Mouse (Mus musculus) neural tube, embryonic 15.5 days (tissue): ENCODE measurements around the gene Ptprg. TPM values are rescaled to one million over a fixed set of nuclear protein-coding genes. Genes with fewer than 3 reads are reported as not detected.
"Not testable (repeated sequence)": the region's sequence is repeated elsewhere in the genome, so short reads cannot be mapped to it uniquely, and the experiment has no call there.

Experiments
- ATAC-seq: fragments of 200-750 bp; cut with Nextera tagmentation; 2 replicates; pipeline ENCODE4 v1.8.0; 2017; ENCODE audit warnings: mild to moderate bottlenecking, moderate TSS enrichment, moderate library complexity; ENCODE audit not compliant: low FRiP score
- H3K27ac ChIP-seq: fragments of 300-500 bp; sonication (generic); replicated peaks from 2 replicates; pipeline ENCODE4 v1.5.1; 2015; ENCODE audit warnings: mild to moderate bottlenecking, inconsistent platforms
- H3K27me3 ChIP-seq: fragments of 300-500 bp; sonication (generic); replicated peaks from 2 replicates; pipeline ENCODE4 v1.6.1; 2015; ENCODE audit warnings: inconsistent platforms
- H3K36me3 ChIP-seq: fragments of 300-500 bp; sonication (generic); 2 replicates; pipeline ENCODE4 v1.6.1; 2015; ENCODE audit warnings: inconsistent platforms
- H3K4me1 ChIP-seq: fragments of 300-500 bp; sonication (generic); 2 replicates; pipeline ENCODE4 v1.6.1; 2015; ENCODE audit warnings: inconsistent platforms
- H3K4me2 ChIP-seq: fragments of 300-500 bp; sonication (generic); 2 replicates; pipeline ENCODE4 v1.6.1; 2015; ENCODE audit warnings: inconsistent platforms, mild to moderate bottlenecking, moderate library complexity
- H3K4me3 ChIP-seq: fragments of 300-500 bp; sonication (generic); replicated peaks from 2 replicates; pipeline ENCODE4 v1.5.1; 2015; ENCODE audit warnings: mild to moderate bottlenecking, inconsistent platforms
- H3K9ac ChIP-seq: fragments of 300-500 bp; sonication (generic); replicated peaks from 2 replicates; pipeline ENCODE4 v1.6.1; 2015; ENCODE audit warnings: mild to moderate bottlenecking, inconsistent platforms
- H3K9me3 ChIP-seq: fragments of 300-500 bp; sonication (generic); replicated peaks from 2 replicates; pipeline ENCODE4 v1.6.1; 2016; ENCODE audit warnings: inconsistent platforms
- WGBS: fragments of 180-500 bp; shearing (Covaris S2); methylation state at CpG from one replicate; pipeline ENCODE4 v1.1.7; 2015; ENCODE audit warnings: mixed read lengths; 5-methylcytosine and 5-hydroxymethylcytosine counted together
- polyA plus RNA-seq: library from polyadenylated mRNA; unstranded; fragments of >200 nt; fragmentation: Nextera tagmentation; extraction: Ambion mirVana; gene quantifications from 2 replicates; pipeline ENCODE4 v1.2.1, GENCODE M21; 2015

Ptprg gene
- polyA plus RNA-seq, 1 experiment from 2014 or later: 40.4 TPM

- peak; percentile 58; the same call in 1 of the 2 replicates for ATAC-seq
- Histone ChIP-seq H3K36me3 (no peaks in the 10 kb centered on the region), H3K27ac (no peak overlapping the region), H3K4me1 (peaks cover 7% of the 10 kb centered on the region; the same call in 1 of the 2 replicates), H3K27me3 (no peaks in the 10 kb centered on the region), H3K9ac (no peak overlapping the region), H3K4me3 (no peak overlapping the region), H3K9me3 (no peaks in the 10 kb centered on the region), H3K4me2 (no peak overlapping the region)
- WGBS: 46% methylated on average over 15 of the region's 15 CpGs
These were observed 407.2 kb downstream of the Ptprg start for GRCm38 (mm10) chr14:11960269-11961121.

GRCm38 (mm10) chr14:11962101-11962500 is 408.8 kb downstream of the Ptprg start:
- Histone ChIP-seq H3K9me3 (no peaks in the 10 kb centered on the region), H3K27ac (no peak overlapping the region), H3K9ac (no peak overlapping the region), H3K36me3 (no peaks in the 10 kb centered on the region), H3K4me2 (no peak overlapping the region), H3K4me1 (peaks cover 4% of the 10 kb centered on the region; the same call in 1 of the 2 replicates), H3K27me3 (no peaks in the 10 kb centered on the region), H3K4me3 (no peak overlapping the region)
- ATAC-seq: no peak
- WGBS: 93% methylated on average over 5 of the region's 5 CpGs

GRCm38 (mm10) chr14:11962561-11962960 is 409.2 kb downstream of the Ptprg start:
- Histone ChIP-seq H3K9me3 (no peaks in the 10 kb centered on the region), H3K4me3 (no peak overlapping the region), H3K4me2 (no peak overlapping the region), H3K4me1 (peaks cover 4% of the 10 kb centered on the region; the same call in 1 of the 2 replicates), H3K27ac (no peak overlapping the region), H3K27me3 (no peaks in the 10 kb centered on the region), H3K9ac (no peak overlapping the region), H3K36me3 (no peaks in the 10 kb centered on the region)
- 89% methylated on average over 8 of the region's 8 CpGs for WGBS
- no peak for ATAC-seq

GRCm38 (mm10) chr14:11963791-11964190 is 410.5 kb downstream of the Ptprg start:
- H3K36me3 ChIP-seq: no peaks in the 10 kb centered on the region
- WGBS: 96% methylated on average over 10 of the region's 10 CpGs
- H3K4me2 ChIP-seq: no peak overlapping the region
- H3K9me3 ChIP-seq: no peaks in the 10 kb centered on the region
- H3K4me3 ChIP-seq: no peak overlapping the region
- no peaks in the 10 kb centered on the region for H3K27me3 ChIP-seq
- no peak overlapping the region for H3K9ac ChIP-seq
- H3K4me1 ChIP-seq: peaks cover 4% of the 10 kb centered on the region; the same call in 1 of the 2 replicates
- no peak overlapping the region for H3K27ac ChIP-seq
- ATAC-seq: no peak

- not testable (repeated sequence) for H3K27ac ChIP-seq, H3K4me2 ChIP-seq, H3K9ac ChIP-seq, H3K4me3 ChIP-seq, H3K9me3 ChIP-seq, ATAC-seq, H3K36me3 ChIP-seq, H3K4me1 ChIP-seq, H3K27me3 ChIP-seq
- 87% methylated on average over 1 of the region's 1 CpGs for WGBS
These were observed 411.0 kb downstream of the Ptprg start for GRCm38 (mm10) chr14:11964326-11964725.

GRCm38 (mm10) chr14:11965878-11966277 is 412.5 kb downstream of the Ptprg start:
- no peaks in the 10 kb centered on the region for H3K27me3 ChIP-seq
- no peak overlapping the region for H3K4me2 ChIP-seq
- no peaks in the 10 kb centered on the region for H3K9me3 ChIP-seq
- H3K27ac ChIP-seq: no peak overlapping the region
- no peak for ATAC-seq
- 46% methylated on average over 5 of the region's 5 CpGs for WGBS
- H3K4me1 ChIP-seq: no peaks in the 10 kb centered on the region; the same call in 1 of the 2 replicates
- H3K9ac ChIP-seq: no peak overlapping the region
- H3K36me3 ChIP-seq: no peaks in the 10 kb centered on the region
- H3K4me3 ChIP-seq: no peak overlapping the region

GRCm38 (mm10) chr14:11981764-11982163 is 428.4 kb downstream of the Ptprg start:
- Histone ChIP-seq H3K9ac (no peak overlapping the region), H3K4me2 (no peak overlapping the region), H3K27me3 (no peaks in the 10 kb centered on the region), H3K4me3 (no peak overlapping the region), H3K27ac (no peak overlapping the region), H3K4me1 (peaks cover 19% of the 10 kb centered on the region), H3K36me3 (no peaks in the 10 kb centered on the region), H3K9me3 (no peaks in the 10 kb centered on the region)
- 32% methylated on average over 4 of the region's 4 CpGs for WGBS
- no peak for ATAC-seq

- Histone ChIP-seq H3K4me1 (peaks cover 14% of the 10 kb centered on the region), H3K9me3 (no peaks in the 10 kb centered on the region), H3K9ac (no peak overlapping the region), H3K4me3 (no peak overlapping the region), H3K27me3 (no peaks in the 10 kb centered on the region), H3K36me3 (no peaks in the 10 kb centered on the region), H3K4me2 (no peak overlapping the region), H3K27ac (no peak overlapping the region)
- ATAC-seq: peak; percentile 60; the same call in 1 of the 2 replicates
- WGBS: 38% methylated on average over 9 of the region's 9 CpGs
These were observed 429.7 kb downstream of the Ptprg start for GRCm38 (mm10) chr14:11983031-11983430.

- Histone ChIP-seq H3K27me3 (no peaks in the 10 kb centered on the region), H3K4me2 (no peak overlapping the region), H3K4me1 (peaks cover 14% of the 10 kb centered on the region), H3K9ac (no peak overlapping the region), H3K27ac (no peak overlapping the region), H3K4me3 (no peak overlapping the region), H3K36me3 (no peaks in the 10 kb centered on the region), H3K9me3 (no peaks in the 10 kb centered on the region)
- no peak for ATAC-seq
- 79% methylated on average over 3 of the region's 3 CpGs for WGBS
These were observed 430.8 kb downstream of the Ptprg start for GRCm38 (mm10) chr14:11984086-11984485.

- Histone ChIP-seq H3K4me3 (no peak overlapping the region), H3K9me3 (no peaks in the 10 kb centered on the region), H3K27ac (no peak overlapping the region), H3K4me2 (no peak overlapping the region), H3K27me3 (no peaks in the 10 kb centered on the region), H3K4me1 (no peaks in the 10 kb centered on the region), H3K9ac (no peak overlapping the region), H3K36me3 (no peaks in the 10 kb centered on the region)
- no peak for ATAC-seq
- whole genome bisulfite sequencing: 57% methylated on average over 2 of the region's 2 CpGs
These were observed 435.6 kb downstream of the Ptprg start for GRCm38 (mm10) chr14:11988975-11989374.

GRCm38 (mm10) chr14:11991151-11991550 is 437.8 kb downstream of the Ptprg start:
- WGBS: 80% methylated on average over 2 of the region's 2 CpGs
- Histone ChIP-seq H3K4me3 (no peak overlapping the region), H3K27me3 (no peaks in the 10 kb centered on the region), H3K4me2 (no peak overlapping the region), H3K27ac (no peak overlapping the region), H3K9me3 (no peaks in the 10 kb centered on the region), H3K9ac (no peak overlapping the region), H3K4me1 (no peaks in the 10 kb centered on the region), H3K36me3 (no peaks in the 10 kb centered on the region)
- ATAC-seq: no peak

- Histone ChIP-seq H3K4me1 (0 out of 2 replicates have a peak, but pooled peaks cover 4% of the 10 kb centered on the region), H3K36me3 (no peaks in the 10 kb centered on the region), H3K4me2 (no peak overlapping the region), H3K4me3 (no peak overlapping the region), H3K27ac (no peak overlapping the region), H3K27me3 (no peaks in the 10 kb centered on the region), H3K9me3 (no peaks in the 10 kb centered on the region), H3K9ac (no peak overlapping the region)
- 64% methylated on average over 4 of the region's 4 CpGs for WGBS
- no peak for ATAC-seq
These were observed 438.8 kb downstream of the Ptprg start for GRCm38 (mm10) chr14:11992111-11992510.
